Mouse (Mus musculus) ES-E14 (cell line): ENCODE data around the gene Hal. TPM values are rescaled to one million over a fixed set of nuclear protein-coding genes. Genes with fewer than 3 reads are reported as not detected.

Experiments
- DNase-seq: peaks from one replicate; pipeline ENCODE4 v3.0.0-alpha.2; 2013; ENCODE audit warnings: low read depth, low spot score
- H3K27ac ChIP-seq: 2 replicates; pipeline ENCODE4 v1.5.1; 2012; ENCODE audit warnings: low read depth, mild to moderate bottlenecking, low read length, moderate library complexity, mixed read lengths; ENCODE audit not compliant: poor library complexity, insufficient read depth, severe bottlenecking
- H3K36me3 ChIP-seq: 2 replicates; pipeline ENCODE4 v1.6.1; 2012; ENCODE audit warnings: mild to moderate bottlenecking, low read length, moderate library complexity, mixed read lengths; ENCODE audit not compliant: control insufficient read depth, poor library complexity, insufficient read depth, severe bottlenecking
- H3K4me1 ChIP-seq, 2 experiments: fragments of 150-350 bp in 1 of 2; sonication (generic) in 1 of 2; 2 replicates each; pipeline ENCODE4 v1.6.1; 2012; ENCODE audit warnings: low read length in 2 of 2, mild to moderate bottlenecking in 1 of 2, mixed read lengths in 1 of 2; ENCODE audit not compliant: control insufficient read depth in 2 of 2, insufficient read depth in 2 of 2, poor library complexity in 1 of 2
- H3K4me3 ChIP-seq, 2 experiments: fragments of 150-350 bp in 1 of 2; sonication (generic) in 1 of 2; 2 replicates each; pipeline ENCODE4 v1.5.1; 2012; ENCODE audit warnings: low read length in 2 of 2, low read depth in 1 of 2, mild to moderate bottlenecking in 1 of 2, mixed read lengths in 1 of 2; ENCODE audit not compliant: insufficient read depth in 1 of 2, poor library complexity in 1 of 2, severe bottlenecking in 1 of 2
- H3K9ac ChIP-seq: 2 replicates; pipeline ENCODE4 v1.6.1; 2012; ENCODE audit warnings: low read depth, mild to moderate bottlenecking, low read length, mixed read lengths; ENCODE audit not compliant: poor library complexity, insufficient read depth, severe bottlenecking
- H3K9me3 ChIP-seq: fragments of 150-350 bp; sonication (generic); 2 replicates; pipeline ENCODE4 v1.6.1; 2012; ENCODE audit warnings: low read depth, mild to moderate bottlenecking, low read length; ENCODE audit not compliant: control insufficient read depth, insufficient read depth
- CHD2 ChIP-seq: IDR thresholded peaks from 2 replicates; pipeline ENCODE4 v1.6.1; 2014; ENCODE audit warnings: mild to moderate bottlenecking, low read depth, low read length, inconsistent platforms
- HCFC1 ChIP-seq: IDR thresholded peaks from 2 replicates; pipeline ENCODE4 v1.6.1; 2012; ENCODE audit warnings: low read length, inconsistent platforms, borderline replicate concordance; ENCODE audit not compliant: insufficient read depth
- MAFK ChIP-seq: IDR thresholded peaks from 2 replicates; pipeline ENCODE4 v1.6.1; 2014; ENCODE audit warnings: mild to moderate bottlenecking, low read depth, low read length, inconsistent platforms; ENCODE audit not compliant: insufficient read depth
- ZC3H11A ChIP-seq: IDR thresholded peaks from 2 replicates; pipeline ENCODE4 v1.6.1; 2012; ENCODE audit warnings: low read depth, mild to moderate bottlenecking, inconsistent platforms, low read length, borderline replicate concordance
- ZNF384 ChIP-seq: IDR thresholded peaks from 2 replicates; pipeline ENCODE4 v1.6.1; 2012; ENCODE audit warnings: low read depth, low read length, inconsistent platforms
- in situ Hi-C, 2 experiments: fragments of 600-800 bp; cut with MboI; formaldehyde crosslinking; loops; one replicate each; pipeline ENCODE4 v1.15.1; 2025; ENCODE audit warnings: low sequenced_read_pairs in 2 of 2, inconsistent platforms in 1 of 2; ENCODE audit not compliant: unreplicated experiment in 2 of 2
- total RNA-seq: library from RNA; depleted of rRNA; stranded (reverse); fragments of 300-350 nt; gene quantifications from 2 replicates; pipeline ENCODE4 v1.2.3, GENCODE M21; 2012

Gene Hal
- total RNA-seq, 1 experiment, result 5.7 TPM

- Histone ChIP-seq H3K9ac (no peak overlapping the region), H3K4me1 (no peaks in the 10 kb centered on the region), H3K4me3 (no peak overlapping the region), H3K9me3 (no peaks in the 10 kb centered on the region), H3K36me3 (no peaks in the 10 kb centered on the region), H3K27ac (no peak overlapping the region)
- DNase-seq, result no peak
- in situ Hi-C loops, result no loop called here
- TF ChIP-seq CHD2, result no peak
- TF ChIP-seq HCFC1, result no peak
- no peak for TF ChIP-seq MAFK
- no peak for TF ChIP-seq ZC3H11A
- no peak for TF ChIP-seq ZNF384
Observed at GRCm38 (mm10) chr10:93515419-93515818, 26.9 kb downstream of the Hal start.

- no peaks in the 10 kb centered on the region for H3K36me3 ChIP-seq
- TF ChIP-seq HCFC1 (no peak), MAFK (no peak), ZNF384 (no peak), CHD2 (no peak), ZC3H11A (no peak)
- in situ Hi-C loops, result no loop called here
- H3K27ac ChIP-seq, result no peak overlapping the region
- no peak overlapping the region for H3K4me3 ChIP-seq
- H3K4me1 ChIP-seq, result no peaks in the 10 kb centered on the region
- no peak overlapping the region for H3K9ac ChIP-seq
- H3K9me3 ChIP-seq, result no peaks in the 10 kb centered on the region
- DNase-seq, result no peak
Observed at GRCm38 (mm10) chr10:93515927-93516326, 27.4 kb downstream of the Hal start.

- DNase-seq, result no peak
- H3K9ac ChIP-seq, result no peak overlapping the region
- no peak overlapping the region for H3K27ac ChIP-seq
- H3K4me3 ChIP-seq, result no peak overlapping the region
- TF ChIP-seq HCFC1 (no peak), ZC3H11A (no peak), ZNF384 (no peak), MAFK (no peak), CHD2 (no peak)
- in situ Hi-C loops, result no loop called here
- H3K9me3 ChIP-seq, result no peaks in the 10 kb centered on the region
- no peaks in the 10 kb centered on the region for H3K36me3 ChIP-seq
- H3K4me1 ChIP-seq, result no peaks in the 10 kb centered on the region
Observed at GRCm38 (mm10) chr10:93517754-93518153, 29.2 kb downstream of the Hal start.

- in situ Hi-C loops, result no loop called here
- H3K4me3 ChIP-seq, result no peak overlapping the region
- no peak overlapping the region for H3K27ac ChIP-seq
- no peak for TF ChIP-seq ZC3H11A
- TF ChIP-seq MAFK, result no peak
- no peak for TF ChIP-seq HCFC1
- no peak for TF ChIP-seq CHD2
- no peak for TF ChIP-seq ZNF384
- H3K36me3 ChIP-seq, result no peaks in the 10 kb centered on the region
- no peak overlapping the region for H3K9ac ChIP-seq
- H3K9me3 ChIP-seq, result no peaks in the 10 kb centered on the region
- no peak for DNase-seq
- no peaks in the 10 kb centered on the region for H3K4me1 ChIP-seq
Observed at GRCm38 (mm10) chr10:93518186-93518585, 29.6 kb downstream of the Hal start.

- Histone ChIP-seq H3K9me3 (no peaks in the 10 kb centered on the region), H3K27ac (no peak overlapping the region), H3K4me1 (no peaks in the 10 kb centered on the region), H3K4me3 (no peak overlapping the region), H3K9ac (no peak overlapping the region), H3K36me3 (no peaks in the 10 kb centered on the region)
- TF ChIP-seq ZC3H11A (no peak), ZNF384 (no peak), MAFK (no peak), CHD2 (no peak), HCFC1 (no peak)
- no peak for DNase-seq
- in situ Hi-C loops, result no loop called here
Observed at GRCm38 (mm10) chr10:93518620-93519019, 30.1 kb downstream of the Hal start.
